Mouse (Mus musculus): ENCODE measurements around the gene Tmed4.

GRCm38 (mm10) chr11:6282940-6283339 lies 8.3 kb upstream of the Tmed4 start:
- TF ChIP-seq CTCF (IDR thresholded peaks at IDR 0.05; ENCODE audit: borderline replicate concordance, insufficient read depth, low read length) (no peak), POLR2A (IDR thresholded peaks at IDR 0.05; ENCODE audit: low read depth, low read length) (no peak)
